Mouse (Mus musculus) brain, adult 2 months (tissue): ENCODE measurements around the gene Ggt1.

Experiments used
- DNase-seq: peaks from one replicate; pipeline ENCODE4 v3.0.0; 2011; ENCODE audit warnings: low read depth, low spot score

The Ggt1 gene

DNA sequence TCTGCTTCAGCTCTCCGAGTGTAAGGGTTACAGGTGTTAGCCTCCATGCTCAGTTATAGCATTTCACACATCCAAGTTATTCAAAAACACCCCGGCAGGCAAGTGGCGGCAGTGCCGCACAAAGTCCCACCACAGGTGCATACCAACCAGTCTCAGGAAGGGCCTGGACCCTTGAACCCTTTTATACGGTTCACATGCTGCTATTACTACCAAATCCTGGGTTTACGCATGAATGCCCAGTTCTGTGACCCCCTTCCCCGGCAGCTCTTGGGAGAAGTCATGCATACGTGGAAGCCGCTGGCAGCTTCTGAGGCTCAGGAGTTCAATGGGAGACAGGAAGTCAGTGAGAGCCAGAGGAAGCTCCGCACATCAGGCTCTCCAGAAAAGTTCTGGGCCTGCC, 11.8 kb downstream of the Ggt1 start:
- no peak for DNase-seq

DNA sequence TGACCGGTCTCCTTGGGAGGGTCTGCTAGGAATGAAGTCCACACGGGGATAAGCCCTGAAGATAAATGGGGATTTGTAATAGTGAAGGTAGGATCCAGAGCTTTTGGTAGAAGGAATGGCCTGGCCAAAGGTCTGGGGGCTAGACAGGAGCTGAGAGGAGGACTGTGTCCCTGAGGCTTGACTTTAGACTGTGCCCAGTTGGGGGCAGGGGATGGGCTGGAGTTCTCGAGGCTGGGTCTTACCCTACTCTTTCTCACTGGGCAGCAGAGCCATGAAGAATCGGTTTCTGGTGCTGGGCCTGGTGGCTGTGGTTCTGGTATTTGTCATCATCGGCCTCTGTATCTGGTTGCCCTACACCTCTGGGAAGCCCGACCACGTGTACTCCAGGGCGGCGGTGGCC, 12.6 kb downstream of the Ggt1 start:
- no peak for DNase-seq

DNA sequence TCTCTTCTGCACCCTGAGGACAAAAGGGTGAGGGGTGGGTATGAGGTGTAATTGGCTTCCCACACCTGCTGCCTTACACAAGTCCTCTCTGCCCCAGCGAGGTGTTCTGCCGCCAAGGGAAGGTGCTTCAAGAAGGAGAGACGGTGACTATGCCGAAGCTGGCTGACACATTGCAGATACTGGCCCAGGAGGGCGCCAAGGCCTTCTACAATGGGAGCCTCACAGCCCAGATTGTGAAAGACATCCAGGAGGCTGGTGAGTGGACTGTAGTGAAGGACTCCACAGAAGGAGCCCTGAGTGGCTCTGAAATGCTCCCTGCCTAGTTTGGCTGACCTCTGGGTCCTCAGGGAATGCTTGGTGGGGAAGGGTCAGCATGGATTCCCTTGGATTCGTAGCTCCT, 17.7 kb downstream of the Ggt1 start:
- DNase-seq, result no peak

DNA sequence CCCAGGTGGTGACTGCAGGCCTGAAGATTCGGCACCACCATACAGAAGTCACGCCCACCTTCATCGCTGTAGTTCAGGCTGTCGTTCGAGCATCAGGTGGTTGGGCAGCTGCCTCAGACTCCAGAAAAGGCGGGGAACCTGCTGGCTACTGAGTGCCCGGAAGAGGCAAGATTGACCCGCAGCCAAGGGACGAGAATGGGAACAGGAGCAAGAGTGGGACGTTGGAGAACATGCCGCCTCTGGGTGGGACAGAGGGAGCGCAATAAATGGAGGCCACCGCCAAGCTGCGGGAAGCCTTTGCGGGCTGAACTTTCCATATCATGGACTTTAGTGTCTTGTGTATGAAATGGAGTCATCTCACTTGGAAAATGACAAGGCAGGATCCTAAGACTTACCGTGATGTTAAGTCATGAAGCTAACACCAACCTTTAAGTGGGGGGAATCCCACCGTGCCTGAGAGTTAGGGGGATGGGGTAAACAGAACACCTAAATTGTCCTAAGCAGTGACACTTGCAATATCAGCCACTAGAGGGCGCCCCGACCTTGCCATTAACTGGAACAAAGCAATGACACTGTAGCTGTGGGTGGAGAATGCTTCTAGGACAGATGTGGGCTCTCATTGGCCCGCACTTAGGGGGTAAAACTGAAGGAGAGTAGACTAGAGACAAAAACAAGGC, 24.6 kb downstream of the Ggt1 start:
- DNase-seq, result peak; percentile 92

DNA sequence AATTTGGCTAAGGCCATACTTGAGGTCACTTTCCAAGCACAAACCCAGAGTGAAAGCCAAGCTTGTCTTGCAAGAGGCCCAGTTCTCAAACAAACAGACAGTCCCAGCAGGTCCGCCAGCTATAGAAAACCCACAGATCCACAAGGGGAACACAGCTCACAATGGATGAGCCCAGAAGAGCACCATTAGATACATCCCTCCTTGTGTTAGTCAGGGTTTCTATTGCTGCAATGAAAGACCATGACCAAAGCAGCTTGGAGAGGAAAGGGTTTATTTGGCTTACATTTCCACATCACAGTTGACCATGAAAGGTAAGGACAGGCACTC, 25.1 kb downstream of the Ggt1 start:
- DNase-seq, result no peak

DNA sequence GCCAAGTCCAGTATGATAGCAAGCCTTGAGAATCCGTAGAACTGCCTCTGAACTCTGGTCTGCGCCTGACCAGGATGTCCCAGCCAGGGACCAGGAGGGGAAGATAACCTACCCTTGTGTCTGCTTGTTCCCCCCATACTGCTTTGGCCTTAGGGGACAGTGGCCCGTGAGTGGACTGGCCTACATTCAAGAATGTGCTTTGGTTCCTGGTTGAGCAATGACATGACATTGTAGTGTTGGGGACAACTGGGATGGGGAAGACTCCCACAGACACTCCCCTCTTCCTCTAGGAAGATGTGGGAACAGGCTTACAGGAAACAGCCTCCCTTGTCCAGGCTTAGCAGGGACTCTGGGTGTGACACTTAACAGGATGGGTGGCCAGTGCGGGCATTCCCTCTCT, 26.4 kb downstream of the Ggt1 start:
- no peak for DNase-seq

DNA sequence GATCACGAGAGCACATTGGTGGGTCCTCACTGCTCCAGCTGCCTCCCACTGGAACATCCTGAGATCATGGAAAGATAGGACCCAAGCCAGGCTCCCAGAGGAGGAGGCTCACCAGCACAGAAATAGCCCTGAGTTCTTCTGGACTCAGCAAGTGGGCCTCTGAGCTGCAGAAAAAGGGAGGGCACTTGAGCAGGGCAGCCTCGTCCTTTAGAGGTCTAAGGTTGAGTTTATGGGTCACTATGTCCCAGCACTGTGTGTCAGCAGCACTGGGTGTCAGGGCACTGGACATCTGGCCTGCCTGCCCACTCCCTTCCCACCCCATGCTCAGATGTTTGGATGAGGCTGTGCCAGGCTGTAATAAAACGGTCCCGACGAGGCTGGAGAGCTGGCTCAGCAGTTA, 26.9 kb downstream of the Ggt1 start:
- no peak for DNase-seq

DNA sequence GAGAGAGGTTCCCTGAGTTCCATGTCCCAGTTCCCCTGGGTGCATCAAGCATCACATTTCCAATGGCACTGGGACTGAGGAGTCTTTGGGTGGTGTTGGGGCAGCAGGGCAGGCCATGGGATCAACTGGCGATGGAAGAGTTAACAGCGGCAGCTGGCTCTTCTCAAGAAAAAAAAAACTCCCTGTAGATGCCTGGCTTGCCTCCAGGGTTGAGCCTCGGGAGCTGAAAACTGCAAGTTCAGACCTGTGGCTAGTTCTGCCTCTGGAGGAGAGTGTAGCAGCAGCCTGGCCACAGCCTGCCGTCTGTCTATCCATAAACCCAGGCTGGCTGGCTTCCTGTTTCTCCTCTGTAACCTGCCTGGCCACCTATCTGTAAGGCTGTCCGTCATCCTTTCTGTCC, 27.7 kb downstream of the Ggt1 start, which contains the start of gene Ggt5:
Gene Ggt5, plus strand, starts transcription at position 212 of the 400 bp plus-strand sequence.
- peak; percentile 37 for DNase-seq

DNA sequence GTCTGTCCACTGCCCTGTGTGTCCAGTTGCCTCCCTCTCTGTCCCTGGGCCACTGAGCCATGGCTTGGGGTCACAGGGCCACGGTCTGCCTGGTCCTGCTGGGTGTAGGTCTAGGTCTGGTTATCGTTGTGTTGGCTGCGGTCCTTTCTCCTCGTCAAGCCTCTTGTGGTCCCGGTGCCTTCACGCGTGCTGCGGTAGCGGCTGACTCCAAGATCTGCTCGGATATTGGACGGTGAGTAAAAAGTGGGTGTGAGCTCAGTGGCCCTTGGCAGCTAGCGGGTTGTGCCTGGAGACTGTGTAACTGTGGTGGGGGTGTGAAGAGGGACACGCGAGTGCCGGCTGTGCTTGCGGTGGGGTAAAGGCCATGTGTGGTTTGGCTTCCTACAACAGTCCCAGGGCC, 28.2 kb downstream of the Ggt1 start:
- no peak for DNase-seq

DNA sequence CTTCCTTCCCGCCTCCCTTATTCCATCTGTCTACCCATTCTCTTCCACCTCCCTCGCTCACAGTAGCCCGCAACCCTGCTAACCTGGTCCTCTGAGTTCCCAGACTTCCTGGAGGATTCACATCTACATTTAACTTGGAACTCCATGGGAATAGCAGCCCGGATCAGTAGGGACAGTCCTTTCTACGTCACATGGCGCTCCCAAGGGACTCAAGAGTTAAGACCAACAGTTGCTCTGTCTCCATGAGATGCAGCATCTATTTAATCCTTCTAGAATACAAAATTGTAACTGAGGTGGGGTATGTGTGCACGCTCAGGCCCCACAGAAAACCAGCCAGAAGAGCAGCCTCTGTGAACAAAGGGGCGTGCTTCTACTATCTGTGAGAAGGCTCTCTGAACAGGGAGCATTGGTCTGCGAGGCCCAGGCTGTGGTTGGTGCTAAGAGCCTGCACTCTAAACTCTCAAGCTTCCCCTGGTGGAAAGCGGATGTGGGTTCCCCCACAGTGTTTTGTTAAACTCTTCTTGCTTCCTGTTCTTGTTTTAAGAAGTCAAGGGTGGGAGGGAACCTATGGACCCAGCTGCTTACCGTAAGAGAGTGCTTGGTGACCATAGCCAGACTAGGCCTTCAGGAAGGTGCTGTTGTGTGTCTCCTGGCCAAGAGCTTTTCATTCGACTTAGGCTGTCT, 29.9 kb downstream of the Ggt1 start:
- DNase-seq, result peak; percentile 49

DNA sequence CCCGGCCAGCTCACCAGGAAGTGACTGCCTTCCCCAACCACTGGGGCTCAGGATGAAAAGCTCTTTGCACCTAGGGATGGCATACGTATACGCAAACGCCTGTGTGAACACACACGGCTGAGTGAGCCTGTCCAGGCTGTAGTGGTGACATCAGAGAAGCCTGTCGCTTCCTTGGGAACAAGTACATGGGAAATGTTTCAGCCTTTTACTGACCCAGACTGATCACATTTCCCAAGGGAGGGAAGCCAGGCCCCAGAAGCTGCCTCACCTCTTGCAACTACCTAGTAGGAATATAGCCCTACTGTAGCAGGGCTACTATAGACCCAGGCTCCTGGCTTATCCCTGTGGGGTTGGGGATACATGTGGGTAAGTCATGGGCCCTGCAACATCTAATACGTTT, 31.2 kb downstream of the Ggt1 start:
- DNase-seq, result no peak

DNA sequence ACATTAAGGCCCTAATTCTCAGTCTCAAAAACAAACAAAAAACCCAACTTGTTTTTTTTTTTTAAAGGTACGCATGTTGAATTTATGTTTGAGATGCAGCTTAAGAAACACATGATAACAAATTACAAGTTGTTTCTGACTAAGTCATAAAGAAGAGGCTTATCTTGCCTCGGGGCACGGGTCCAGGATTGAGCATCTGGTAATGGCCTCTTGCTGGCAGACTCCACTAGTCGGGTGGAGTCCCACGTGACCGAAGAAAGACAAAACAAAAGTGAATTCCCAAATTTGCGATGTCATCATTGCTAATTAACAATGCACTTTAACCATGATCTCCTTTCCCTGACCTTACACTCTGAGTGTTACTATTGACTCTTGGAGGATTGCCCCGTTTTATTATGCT, 34.6 kb downstream of the Ggt1 start:
- DNase-seq, result peak; percentile 23

DNA sequence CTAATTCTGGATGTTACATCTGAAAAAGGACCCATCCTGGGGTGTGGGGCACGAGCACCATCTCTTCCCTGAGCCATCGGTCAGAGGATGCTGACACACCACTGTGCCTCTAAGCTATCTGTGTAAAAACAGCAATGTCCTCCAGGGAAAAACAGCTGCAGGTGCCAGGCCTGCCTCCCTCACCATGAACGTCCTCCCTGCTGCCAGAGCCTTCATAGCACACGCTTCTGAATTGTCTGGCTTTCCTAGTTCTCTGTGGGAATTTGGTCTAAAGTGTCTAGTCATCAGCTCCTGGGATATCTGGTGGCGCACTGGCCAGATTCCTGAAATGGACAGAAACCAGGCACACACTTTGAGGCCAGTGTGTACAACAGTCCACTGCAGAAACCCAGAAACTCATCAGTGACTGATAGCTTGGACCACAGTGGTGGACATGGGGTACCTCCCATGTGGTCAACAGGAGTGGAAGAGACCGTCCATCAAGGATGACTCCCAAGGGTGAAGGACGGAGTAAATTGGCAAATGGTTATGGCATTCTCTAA, 38.9 kb downstream of the Ggt1 start:
- DNase-seq, result no peak

DNA sequence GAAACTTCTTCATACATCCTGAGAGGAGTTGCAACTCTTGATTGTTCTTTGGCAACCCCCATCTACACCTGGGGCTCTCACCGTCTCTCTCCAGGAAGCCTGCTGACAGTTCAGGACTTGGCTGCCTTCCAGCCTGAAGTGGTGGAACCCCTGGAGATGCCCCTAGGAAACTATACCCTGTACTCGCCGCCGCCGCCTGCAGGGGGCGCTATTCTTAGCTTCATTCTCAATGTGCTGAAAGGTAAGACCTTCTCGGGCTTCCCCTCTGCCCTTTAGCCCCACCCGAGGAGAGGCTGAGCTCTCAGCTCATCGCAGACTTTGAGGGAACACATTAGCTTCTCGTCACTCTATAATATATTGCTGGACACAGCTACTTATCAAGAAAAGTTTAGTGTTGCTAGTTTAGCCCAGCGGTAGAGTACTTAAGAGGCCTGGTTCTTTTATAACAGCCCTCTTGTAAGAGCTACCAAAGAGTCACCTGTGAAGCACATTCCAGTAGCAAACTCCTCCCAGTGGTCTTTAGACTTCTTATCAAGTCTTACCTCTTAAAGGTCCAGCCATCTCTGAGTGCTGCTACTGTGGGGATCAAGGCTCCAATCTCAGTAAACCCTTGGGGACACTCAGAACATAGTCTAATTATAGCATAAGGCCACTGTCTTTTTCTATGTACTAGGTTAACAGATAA, 43.9 kb downstream of the Ggt1 start:
- DNase-seq, result no peak

DNA sequence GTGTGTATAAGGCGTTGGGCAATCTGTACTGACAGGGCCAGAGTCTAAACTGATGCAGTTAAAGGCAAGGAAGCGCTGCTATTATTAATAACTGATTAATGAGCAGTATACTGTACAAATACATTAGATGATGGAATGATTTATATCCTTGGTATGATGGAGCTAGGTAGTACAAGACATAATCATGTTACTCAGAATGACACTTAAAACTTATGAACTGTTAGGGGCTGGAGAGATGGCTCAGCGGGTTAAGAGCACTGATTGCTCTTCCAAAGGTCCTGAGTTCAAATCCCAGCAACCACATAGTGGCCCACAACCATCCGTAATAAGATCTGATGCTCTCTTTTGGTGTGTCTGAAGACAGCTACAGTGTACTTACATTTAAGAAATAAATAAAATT, 45.8 kb downstream of the Ggt1 start:
- no peak for DNase-seq

DNA sequence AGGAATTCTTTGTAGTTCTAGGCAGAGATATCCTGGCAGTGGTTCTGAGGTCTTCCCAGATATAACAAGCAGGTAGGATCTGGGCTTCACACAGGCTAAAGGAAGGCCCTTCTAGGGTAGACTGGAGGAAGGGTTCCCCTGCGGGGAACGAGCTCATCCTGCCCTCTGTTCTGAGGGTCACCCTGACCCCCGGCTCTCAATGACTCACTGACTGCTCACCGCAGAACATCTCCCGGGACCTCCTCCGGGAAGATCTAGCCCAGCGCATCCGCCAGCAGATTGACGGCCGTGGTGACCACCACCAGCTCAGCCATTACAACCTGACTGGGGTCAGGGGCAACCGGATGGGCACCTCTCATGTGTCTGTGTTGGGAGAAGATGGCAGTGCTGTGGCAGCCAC, 47.6 kb downstream of the Ggt1 start:
- no peak for DNase-seq

DNA sequence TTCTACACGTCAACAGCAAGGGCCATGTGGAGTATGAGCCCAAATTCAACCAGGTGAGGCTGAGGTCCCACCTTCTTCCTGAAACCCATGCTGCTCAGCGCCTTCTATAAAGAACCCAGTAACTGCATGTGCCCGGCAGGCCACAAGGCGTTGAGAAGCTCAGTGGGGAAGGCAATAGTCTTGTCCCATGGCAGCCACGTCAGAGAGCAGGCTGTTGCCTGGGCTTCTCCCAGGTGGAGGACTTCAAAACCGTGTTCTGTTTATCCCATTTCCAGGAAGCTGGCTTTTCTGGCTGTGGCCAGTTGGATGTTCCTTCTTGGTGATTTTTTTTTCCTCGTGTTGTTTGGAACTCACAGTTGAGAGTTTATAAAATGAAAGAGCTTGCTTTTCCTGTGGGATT, 49.1 kb downstream of the Ggt1 start:
- no peak for DNase-seq

DNA sequence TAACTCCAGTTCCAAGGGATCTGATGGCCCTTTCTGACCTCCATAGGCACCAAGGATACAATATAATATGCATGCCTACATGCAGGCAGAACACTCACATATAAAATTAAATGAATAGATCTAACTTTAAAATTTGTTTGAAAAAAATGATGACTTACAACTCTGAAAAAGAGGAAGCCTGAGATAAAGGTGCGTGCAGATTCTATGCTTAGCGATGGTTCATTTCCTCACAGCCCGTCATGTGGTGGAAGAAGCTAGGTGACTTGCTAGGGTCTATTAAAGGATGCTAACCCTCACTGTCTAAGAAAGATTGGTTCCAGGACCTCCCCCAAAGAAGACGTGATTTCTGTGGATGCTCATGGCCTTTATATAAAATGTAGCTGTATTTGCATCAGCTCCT, 54.6 kb downstream of the Ggt1 start:
- DNase-seq, result no peak

DNA sequence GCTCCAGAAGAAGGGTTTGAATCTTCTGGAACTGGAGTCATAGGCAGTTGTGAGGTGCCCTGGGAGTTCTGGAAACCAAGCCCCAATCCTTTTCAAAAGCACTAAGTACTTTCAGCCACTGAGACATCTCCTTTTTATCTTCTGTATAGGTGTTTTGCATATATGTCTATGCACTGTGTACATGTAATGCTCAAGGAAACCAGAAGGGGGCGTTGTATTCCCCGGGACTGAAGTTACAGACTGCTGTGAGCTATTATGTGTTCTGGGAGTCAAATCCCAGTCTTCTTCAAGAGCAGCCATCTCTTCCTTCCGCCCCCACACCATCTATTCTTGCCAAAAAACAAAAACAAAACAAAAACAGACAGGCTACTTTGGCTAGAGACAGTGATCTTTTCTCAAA, 59.4 kb downstream of the Ggt1 start:
- no peak for DNase-seq

DNA sequence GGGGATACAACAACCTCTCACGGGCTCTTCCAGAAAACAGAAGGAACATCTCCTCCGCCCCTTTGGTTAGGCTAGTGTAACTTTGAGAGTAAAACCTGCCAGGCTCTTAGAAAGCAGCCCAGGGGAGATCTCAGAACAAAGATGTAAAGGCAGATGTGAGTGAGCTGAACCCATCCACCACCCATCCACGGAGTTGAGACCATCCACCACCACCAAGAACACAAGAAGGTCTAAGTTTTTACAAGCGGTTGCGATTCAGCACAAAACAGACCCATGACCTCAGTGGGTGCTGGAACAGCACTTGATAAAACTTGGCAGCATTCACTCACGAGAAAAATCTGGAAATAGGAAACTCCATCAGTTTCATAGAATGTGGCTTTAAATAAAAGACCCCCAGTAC, 64.5 kb downstream of the Ggt1 start:
- DNase-seq, result no peak

DNA sequence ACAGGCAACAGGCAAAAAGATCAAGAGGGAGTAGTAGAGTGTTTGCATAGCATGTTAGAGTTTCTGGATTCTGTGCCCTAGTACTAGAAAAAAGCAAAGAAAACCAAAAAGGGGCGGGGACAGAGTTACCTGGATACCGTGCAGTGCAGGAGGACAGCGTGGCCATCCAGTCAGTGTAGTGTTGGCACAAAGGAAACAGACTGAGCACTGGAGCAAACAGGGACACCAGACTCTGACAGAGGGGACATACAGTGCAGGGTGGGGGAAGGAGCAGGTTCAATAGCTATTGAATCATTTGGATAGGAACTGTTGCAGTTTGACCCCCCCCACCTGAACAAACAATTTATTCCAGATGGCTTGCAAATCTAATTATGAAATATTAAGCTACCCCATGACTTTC, 65.6 kb downstream of the Ggt1 start:
- DNase-seq, result no peak

DNA sequence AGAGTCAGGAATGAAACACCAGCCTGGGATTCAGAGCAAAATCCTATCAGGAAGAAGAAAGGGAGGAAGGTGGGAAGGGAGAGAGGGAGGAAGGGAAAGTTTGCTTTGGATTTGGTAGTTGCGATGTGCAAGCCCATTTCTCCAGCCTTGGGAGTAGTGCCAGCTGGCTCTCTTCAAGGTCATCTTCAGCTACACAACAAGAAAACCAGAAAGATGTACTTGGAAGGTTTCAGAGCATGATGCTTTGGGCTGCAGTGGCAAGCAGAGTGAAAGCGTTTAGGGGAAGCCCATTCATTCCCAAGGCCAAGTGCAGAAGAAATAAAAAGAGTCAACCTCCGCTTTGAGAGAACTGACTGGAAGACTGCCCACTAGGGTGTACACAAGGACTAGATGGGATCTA, 66.1 kb downstream of the Ggt1 start:
- DNase-seq, result no peak

DNA sequence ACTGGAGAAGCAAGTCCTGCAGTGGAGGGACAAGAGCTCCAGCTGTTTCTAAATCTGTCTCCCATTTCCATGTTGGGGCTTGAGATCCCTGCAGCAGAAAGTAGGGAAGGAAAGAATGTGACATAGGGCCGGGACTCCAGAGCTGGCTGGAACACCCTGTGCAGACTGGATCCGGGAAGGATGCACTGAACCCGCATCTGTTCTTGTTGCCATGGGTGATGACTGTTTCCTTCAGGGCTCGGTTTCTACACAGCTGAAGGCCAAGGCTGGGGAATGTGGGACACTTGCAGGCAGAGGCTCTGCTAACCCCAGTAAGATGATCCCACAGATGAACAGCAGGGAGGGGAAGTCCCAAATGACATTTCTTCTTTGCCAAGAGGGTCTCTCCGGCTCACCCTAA, 71.2 kb downstream of the Ggt1 start:
- peak; percentile 73 for DNase-seq
